Mouse (Mus musculus) large intestine, adult 2 months (tissue): ENCODE measurements around the gene Dpf3. TPM values are rescaled to one million over a fixed set of nuclear protein-coding genes. Genes with fewer than 3 reads are reported as not detected.
A peak's percentile ranks its signal among the peaks of the same experiment; 100 is the strongest.

Source experiments
- DNase-seq: peaks from one replicate; pipeline ENCODE4 v3.0.0-alpha.2; 2012; ENCODE audit warnings: low read depth, low spot score
- WGBS: fragments of 180-500 bp; shearing (Covaris S2); methylation state at CpG from one replicate; pipeline ENCODE4 v1.1.7; 2018; 5-methylcytosine and 5-hydroxymethylcytosine counted together
- polyA plus RNA-seq: library from polyadenylated mRNA; depleted of rRNA; stranded (reverse); fragments of >200 nt; gene quantifications from 2 replicates; pipeline ENCODE4 v1.2.3, GENCODE M21; 2012; rRNA removed

Dpf3 gene
- polyA plus RNA-seq, result 4.6 and 10.4 TPM in 2 replicates

DNA sequence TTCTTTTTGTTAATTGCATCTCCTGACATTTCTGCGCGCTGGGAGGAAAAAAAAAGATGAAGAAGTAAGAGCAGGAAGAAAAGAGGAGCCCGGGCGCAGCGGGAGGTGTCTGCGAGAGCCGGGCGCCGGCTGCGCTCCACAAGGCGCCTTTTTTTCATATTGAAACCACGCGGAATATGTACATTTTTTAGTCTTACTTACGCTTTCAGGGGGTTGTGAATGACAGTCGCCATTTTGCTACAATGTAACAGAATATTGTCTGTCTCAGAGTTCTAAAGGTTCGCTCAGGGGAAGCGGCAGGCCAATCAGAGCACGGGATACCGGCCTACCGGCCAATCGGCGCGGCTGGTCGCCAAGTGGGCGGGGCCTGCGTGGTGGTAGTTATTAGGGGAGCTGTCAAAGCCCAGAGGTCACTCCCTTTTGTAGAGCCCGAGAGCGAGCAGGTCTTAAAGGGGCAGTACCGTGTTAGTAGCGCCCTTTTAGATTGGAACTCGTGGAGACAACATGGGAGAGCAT, at the start of gene Dpf3:
Dpf3 (minus strand) TSS at position 241 of the 516 bp plus-strand sequence.
- peak; percentile 90 for DNase-seq

DNA sequence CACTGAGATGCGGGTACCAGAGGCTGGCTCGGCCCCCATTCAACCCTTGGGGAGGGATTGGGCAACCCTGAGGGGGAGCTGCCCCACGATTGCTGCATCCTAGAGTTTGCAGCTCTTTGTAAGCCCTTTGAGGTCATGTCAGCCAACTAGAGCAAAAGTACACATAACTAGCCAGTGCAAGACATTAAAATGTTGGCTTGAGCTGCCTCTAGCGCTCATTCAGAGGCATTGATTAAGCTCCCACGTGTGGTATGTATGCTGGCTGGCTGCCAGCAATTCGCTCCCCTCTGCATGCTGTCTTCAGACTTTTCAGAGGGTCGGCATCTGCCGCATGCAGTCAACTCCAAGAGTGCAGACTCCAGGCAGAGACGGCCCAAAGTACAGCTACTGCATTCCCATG, 48.5 kb upstream of the Dpf3 start:
- WGBS, result 80% methylated on average over 9 of the region's 9 CpGs
- no peak for DNase-seq

More for the DNA sequence above, at the start of gene Dpf3:
- under 1% methylated on average over 31 of the region's 31 CpGs for WGBS

DNA sequence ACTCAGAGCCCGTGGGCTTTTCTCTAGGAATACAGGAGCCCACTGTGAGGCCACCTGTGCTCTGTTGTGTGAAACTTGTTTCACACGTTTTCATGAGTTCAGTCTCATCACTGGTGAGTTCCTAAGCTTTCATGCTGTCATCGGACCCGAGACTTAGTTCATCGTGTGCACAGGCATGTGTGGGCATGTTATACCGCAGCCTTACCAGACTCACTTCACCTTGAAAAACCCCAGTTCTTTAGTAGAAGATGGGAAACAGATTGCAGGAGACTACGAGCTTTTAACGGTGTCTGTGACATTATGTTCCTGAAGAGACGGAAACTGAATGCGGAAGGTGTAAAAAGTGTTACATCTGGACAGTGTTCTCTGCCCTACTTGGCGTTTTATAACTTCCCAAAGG, 47.9 kb upstream of the Dpf3 start:
- 84% methylated on average over 11 of the region's 11 CpGs for WGBS
- DNase-seq, result no peak

DNA sequence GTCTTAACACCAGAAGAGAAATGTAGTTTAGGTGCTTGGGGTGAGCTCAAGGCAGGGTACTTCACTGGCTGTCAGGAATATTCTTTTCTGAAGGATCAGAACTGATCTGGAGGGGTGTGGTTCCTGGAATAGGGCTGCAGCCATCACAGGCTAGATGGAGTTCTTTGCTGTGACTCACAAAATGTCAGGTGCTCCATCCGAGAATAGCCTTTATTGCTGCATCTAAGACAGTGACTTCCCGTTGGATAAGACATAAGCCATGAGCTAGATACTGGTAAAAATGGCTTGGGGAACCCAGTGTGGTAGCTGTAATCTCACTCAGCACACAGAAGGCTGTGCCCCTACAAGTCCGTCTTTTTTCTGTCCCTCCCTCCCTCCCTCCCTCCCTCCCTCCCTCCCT, 46.7 kb upstream of the Dpf3 start:
- no peak for DNase-seq
- WGBS, result 68% methylated on average over 3 of the region's 3 CpGs

DNA sequence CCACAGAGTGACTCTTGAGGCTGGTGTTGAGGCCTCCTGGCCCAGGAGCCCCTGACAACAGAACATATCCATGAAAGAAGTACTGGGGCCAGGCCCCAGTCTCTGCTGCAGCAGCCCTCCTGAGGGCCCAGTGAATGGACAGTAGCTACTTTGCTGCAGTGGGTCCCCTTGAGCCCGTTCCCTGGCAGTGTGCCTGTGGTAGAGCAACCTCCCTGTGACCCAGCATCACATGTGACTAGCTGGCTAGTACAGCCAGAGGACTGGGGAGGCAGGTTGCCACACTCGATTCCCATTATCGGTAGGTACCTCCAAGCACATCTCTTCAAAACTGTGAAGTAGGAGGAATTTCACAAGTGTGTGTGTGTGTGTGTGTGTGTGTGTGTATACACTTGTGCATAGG, 45.5 kb upstream of the Dpf3 start:
- no peak for DNase-seq
- WGBS, result 94% methylated on average over 3 of the region's 3 CpGs

DNA sequence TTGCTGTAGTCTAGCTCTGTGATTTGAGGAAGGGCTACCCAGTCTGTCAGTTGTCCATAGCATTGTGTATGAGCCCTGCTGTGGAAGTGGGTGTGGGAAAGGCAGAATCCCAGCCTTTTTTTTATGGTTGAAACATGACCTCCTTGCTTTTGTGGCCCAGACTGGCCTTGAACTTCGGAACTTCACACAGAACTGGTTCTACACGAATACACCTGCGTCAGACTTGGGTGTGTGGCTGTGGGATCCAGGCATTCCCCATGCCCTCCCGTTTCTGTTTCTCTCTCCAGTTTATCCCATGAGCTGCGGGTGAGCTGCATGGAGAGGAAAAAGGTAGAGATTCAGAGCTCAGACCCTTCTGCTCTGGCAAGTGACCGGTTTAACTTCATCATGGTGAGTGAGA, 44.5 kb upstream of the Dpf3 start:
- DNase-seq, result no peak
- WGBS, result 43% methylated on average over 6 of the region's 6 CpGs

DNA sequence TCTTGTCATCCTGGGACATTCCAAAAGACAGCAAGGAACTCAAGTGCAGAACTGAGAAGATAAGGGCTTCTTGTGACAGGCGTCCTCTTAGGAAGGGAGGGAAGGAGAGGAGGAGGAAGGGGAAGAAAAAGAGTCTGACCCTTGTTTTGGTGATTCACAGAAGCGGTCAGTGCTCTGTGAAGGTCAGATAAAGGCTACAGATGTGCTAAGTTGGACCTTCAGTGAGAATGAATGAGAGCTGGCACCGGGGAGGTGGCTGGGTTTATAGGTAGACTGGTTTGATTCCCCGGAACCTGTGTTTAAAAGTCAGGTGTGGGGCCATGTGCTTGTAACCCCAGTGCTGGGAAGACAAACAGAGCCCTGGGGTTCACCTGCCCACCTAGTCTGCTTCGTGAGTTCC, 41.1 kb upstream of the Dpf3 start:
- DNase-seq, result no peak
- WGBS, result 93% methylated on average over 5 of the region's 5 CpGs

DNA sequence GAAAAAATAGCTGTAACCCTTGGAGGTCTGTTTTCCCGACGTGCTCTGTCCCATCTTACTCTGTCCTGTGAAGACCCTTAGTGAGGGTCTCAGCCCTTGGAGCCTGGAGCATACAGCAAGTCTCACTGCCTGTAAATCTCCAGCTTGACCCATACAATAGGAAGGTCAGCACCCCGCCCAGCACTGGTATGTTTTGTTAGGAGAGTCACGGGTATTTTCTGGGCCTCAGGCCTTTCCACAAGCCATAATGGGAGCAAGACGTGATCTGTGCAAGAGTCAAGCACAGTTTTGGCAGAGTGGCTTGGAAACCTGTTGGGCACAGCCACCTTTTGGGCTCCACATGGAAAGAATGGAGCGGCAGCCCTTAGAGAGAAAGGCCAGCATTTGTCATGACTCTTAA, 40.3 kb upstream of the Dpf3 start:
- 67% methylated on average over 6 of the region's 6 CpGs for WGBS
- no peak for DNase-seq

DNA sequence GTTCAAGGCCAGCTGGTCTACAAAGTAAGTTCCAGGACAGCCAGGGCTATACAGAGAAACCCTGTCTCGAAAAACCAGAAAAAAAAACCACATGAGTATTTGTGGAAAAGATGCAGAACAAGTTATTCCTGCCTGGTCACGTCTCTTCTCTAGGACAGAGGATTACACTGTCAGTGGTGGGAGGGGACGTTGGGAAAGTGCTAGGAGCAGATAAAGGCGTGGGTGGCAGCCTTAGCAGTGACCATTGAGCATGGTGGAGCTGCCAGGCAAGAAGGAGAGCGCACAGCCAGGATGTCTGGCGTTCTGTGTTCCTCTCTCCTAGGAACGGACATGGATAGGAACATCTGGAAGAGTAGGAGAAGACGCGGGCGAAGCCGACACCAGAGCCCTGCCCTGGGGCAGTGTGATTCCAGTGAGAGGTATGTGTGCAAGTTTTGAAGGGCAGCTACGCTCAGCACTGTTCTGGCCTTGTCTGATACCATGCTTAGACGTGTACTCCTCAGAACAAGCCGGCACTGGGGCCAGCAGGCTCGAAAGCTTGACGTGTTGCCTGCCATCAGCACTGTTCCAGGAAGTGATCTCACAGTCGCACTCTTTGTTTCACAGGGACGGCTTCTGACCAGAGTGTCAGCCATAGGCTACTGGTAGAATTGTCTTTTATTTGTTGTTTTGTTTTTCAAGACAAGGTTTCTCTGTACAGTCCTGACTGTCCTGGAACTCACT, 38.5 kb upstream of the Dpf3 start:
- DNase-seq, result no peak
- WGBS, result 65% methylated on average over 18 of the region's 18 CpGs

DNA sequence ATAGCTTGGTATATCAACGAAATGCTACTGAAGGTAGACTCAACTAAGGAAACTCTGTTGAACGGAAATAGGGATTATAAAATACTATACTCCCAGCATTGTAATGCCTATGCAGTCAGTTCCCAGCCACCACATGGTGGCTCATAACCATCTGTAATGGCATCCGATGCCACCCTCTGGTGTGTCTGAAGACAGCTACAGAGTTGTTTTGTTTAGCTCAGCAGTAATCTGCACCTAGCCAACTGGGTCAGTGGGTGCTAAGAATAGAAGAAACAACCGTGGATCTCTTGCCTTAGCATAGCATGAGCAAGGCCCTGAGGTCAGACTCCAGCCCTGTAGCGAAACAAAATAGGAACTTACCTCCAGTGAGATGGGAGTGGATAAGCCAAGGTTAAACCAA, 36.8 kb upstream of the Dpf3 start:
- 80% methylated on average over 5 of the region's 5 CpGs for WGBS
- no peak for DNase-seq

DNA sequence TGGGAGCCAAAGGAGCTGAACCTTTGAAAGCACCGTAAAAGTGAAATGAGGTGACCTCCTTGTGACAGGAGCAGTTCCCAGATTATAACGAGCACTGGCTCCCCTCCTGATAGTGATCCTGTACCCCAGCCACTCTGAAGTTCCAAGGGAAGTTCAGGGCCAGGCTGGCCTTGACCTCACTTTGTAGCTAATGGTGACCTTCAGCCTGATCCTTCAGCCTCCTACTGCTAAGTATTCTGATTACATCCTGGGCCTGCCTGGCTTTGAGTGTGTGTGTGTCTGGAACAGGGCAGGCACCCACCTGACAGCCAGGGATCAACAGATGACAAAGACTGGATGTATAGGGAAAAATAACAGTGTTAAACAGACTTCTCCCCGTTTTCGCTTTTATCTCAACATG, 36.4 kb upstream of the Dpf3 start:
- no peak for DNase-seq
- 88% methylated on average over 4 of the region's 4 CpGs for WGBS

DNA sequence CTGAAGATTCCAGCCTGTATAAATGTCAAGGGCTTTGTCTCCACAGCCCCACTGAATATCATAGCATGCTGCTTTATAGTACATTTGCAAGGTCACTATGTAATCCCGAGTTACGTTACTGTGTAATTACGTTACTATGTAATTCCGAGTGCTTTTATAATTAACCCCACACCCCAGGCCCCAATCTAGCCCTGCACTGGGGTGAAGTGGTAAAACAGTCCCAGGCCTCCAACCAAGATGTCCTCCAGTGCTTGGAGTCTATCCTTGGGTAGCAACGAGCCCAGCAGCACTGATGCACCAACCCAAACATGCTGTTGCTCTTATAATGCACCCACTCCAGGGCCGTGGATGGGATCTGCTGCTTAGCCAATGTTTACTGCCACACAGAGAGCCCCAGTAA, 35.5 kb upstream of the Dpf3 start:
- WGBS, result 82% methylated on average over 6 of the region's 6 CpGs

DNA sequence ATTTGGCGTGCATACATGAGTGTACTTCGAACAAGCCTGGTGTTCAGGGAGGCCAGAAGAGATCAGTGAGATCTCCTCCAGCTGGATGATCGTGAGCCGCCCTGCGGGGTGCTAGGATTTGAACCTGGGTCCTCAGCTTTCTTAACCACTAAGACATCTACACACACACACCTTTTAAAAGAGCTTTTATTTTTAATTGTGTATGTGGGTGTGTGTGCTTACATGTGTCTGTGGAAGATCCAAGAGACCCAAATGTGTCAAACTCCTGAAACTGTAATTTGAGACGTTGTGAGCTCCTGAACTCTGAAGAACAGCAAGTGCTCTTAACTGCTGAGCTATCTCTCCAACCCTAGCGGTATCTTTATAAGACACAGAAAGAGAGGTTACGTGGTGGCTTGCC, 33.6 kb upstream of the Dpf3 start:
- 40% methylated on average over 8 of the region's 8 CpGs for WGBS
- no peak for DNase-seq

More for the DNA sequence above, 35.5 kb upstream of the Dpf3 start:
- DNase-seq, result no peak

DNA sequence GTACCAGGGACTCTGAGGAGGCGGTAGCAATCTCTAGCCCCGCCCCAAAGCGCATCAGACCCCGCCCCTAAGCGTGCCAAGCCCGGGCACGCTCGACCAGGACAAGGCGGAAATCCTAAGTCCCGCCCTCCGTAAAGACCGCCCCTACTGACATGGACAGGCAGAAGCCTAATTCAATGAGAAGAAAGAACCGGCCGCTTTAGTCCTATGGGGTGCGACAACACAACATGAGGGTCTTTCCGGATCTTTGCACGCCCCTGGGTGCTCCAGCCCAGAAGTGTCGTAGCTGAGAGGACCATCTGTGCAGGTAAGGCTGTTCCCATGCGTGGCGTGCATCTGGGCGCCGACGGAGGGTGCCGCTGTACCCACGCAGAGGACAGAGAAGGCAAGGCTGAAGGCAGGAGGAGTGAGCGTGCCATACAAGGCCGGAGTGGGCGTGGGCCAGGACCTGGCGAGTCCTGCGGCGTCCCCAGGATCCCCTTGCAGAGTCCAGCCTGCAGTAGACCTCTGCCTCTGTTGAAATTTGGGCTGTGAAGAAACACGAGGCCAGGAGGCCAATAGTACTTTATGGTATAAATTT, 32.9 kb upstream of the Dpf3 start, which contains the start of gene Dcaf4:
Dcaf4 (plus strand) TSS at position 156 of the 580 bp plus-strand sequence.
- under 1% methylated on average over 32 of the region's 32 CpGs for WGBS

DNA sequence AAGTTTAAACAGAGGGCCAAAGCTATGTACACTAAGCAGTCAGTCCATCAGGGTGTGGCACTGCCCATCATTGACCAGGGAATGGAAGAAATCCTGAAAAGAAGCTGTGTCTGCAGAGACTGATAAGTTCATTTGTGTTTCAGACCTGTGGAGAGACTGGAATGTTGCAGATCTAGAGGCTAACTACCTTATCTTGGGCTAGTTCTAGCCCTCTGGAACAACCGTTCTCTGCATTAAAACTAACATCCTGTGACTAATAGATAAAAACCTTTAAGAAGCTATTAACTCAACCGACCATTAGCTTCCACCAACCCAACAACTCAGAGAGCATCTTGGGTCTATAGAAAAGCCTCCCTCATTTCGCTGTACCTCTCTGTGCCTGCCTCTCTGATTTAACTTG, 30.1 kb upstream of the Dpf3 start:
- DNase-seq, result no peak
- WGBS, result 89% methylated on average over 3 of the region's 3 CpGs

More for the DNA sequence above, 32.9 kb upstream of the Dpf3 start, which contains the start of gene Dcaf4:
- DNase-seq, result peak; percentile 91

DNA sequence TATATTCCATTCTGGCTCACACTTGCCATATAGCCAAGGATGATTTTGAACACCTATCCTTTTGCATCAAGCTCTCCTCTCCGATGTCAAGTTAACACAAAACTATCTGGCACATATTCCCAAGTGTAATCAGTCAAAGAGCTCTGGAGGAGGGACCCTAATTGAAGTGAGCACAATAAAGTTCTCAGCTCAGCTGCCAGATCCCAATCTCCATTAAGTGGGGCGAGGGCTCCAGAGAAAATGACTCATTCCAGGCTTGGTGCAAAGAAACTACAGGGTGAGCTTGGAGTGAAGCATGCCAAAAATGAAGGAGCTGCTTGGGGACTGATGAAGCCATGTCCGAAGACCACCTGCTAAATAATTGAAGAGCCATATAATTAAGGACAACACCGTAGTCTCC, 26.7 kb upstream of the Dpf3 start:
- WGBS, result 46% methylated on average over 4 of the region's 4 CpGs
- no peak for DNase-seq

DNA sequence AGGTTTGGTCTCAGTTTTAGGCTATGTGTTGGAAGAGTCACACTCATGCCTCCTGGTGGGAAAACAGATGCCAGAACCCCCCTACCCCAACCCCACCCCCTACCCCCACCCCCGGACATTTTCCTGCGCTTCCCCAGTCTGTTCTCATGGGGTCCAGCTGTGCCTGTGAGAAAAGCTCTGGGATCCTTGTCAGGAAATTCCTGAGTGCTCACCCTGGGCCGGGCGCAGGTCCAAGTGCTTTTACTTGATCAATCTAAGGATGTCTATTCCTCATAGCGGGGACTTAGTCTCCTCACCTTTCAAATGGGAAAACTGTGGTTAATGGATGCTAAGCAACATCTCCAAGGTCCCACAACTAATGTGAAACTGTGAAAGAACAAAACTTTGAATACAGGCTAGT, 25.7 kb upstream of the Dpf3 start:
- no peak for DNase-seq
- 38% methylated on average over 5 of the region's 5 CpGs for WGBS

DNA sequence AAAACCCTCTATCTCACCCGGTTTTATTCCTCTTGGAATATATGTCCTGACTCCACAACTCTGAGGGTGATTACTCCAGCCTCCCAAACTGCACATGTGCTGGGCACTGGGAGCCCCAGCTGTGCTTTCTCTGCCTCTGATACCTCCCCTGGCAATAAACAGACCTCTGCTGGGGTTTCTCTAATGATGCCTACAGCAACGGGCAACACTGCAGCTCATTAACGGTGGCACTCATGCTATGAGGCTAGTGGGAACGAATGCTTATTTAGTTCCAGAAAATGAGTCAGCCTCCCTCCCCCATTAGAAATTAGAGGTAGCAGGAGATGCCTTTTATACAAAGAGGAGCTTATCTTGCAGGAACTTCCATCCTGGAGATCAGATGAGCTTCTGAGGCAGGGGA, 25.3 kb upstream of the Dpf3 start:
- 20% methylated on average over 4 of the region's 4 CpGs for WGBS

DNA sequence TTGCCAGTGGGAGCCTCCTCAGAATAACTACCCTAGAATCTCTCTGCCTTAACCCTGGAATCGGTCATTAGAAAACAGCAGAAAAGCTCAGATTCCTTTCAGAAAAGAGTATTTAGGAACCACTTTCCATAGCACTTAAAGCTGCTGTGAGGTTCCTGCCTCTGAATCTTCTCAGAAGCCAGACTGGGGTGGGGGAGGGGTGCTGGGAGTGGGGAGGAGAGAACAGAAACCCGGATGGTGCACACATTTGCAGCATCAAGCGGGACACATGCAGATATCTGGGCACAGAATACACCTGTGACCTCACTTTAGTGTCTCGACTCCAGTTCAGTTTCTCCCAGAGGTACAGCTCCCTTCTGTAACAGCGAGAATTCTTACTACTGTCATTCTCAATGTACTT, 23.1 kb upstream of the Dpf3 start:
- DNase-seq, result no peak
- WGBS, result 80% methylated on average over 5 of the region's 5 CpGs

More for the DNA sequence above, 25.3 kb upstream of the Dpf3 start:
- no peak for DNase-seq

DNA sequence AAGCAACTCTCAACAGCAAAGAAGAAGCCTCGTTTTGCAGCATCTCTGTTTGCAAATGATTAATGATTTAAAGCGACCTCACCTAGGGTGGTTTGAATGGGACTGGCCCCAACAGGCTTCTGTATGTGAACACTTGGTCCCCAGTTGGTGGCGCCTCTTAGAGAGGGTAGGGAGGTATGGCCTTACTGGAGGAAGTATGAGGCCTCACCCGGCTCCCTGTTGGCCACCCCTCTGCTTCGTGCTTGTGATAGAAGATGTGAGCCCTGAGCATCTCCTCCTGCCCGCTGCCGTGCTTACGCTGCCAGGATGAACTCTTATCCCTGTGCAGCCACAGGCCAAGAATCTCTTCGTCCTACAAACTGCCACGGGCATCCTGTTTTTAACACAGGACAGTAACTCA, 19.0 kb upstream of the Dpf3 start:
- no peak for DNase-seq
- WGBS, result 79% methylated on average over 10 of the region's 10 CpGs

DNA sequence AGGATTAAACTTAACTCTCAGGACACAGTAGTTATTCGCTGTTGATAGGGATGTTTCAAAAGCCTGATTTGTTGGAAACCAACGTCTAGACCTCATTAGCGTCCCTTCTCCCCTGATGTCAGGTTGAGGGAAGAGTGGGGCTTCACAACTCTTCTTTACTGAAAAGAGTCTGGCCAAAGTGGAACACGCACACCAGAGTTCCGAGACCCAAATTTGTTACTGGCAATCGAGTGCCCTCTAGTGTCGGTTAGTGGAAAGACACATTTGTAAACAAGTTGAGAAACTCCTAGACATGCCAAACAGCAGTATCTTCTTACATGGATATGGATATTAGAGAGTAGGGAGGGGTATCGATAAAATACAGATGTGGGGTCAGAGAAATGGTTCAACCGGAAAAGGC, 14.7 kb upstream of the Dpf3 start:
- DNase-seq, result no peak

More for the DNA sequence above, 14.7 kb upstream of the Dpf3 start:
- WGBS, result 7% methylated on average over 9 of the region's 9 CpGs
